Mouse (Mus musculus): ENCODE data around the gene Vamp3.

Vamp3 gene

GRCm38 (mm10) chr4:151057347-151058321 is at the start of gene Vamp3:
Gene Vamp3, minus strand, starts transcription at chr4:151057963.
- DNase-seq (ENCODE audit: low spot score) = peak; percentile 98

GRCm38 (mm10) chr4:151106468-151106867 is 48.7 kb upstream of the Vamp3 start:
- no peak for DNase-seq (ENCODE audit: low spot score)

- DNase-seq (ENCODE audit: low spot score) = no peak
Observed at GRCm38 (mm10) chr4:151105886-151106285, 48.1 kb upstream of the Vamp3 start.

GRCm38 (mm10) chr4:151104147-151104546 is 46.4 kb upstream of the Vamp3 start:
- no peak for DNase-seq (ENCODE audit: low spot score)

- no peak for DNase-seq (ENCODE audit: low spot score)
Observed at GRCm38 (mm10) chr4:151103646-151104045, 45.9 kb upstream of the Vamp3 start.

- DNase-seq (ENCODE audit: low spot score) = no peak
Observed at GRCm38 (mm10) chr4:151097104-151097438, 39.3 kb upstream of the Vamp3 start.

- no peak for DNase-seq (ENCODE audit: low spot score)
Observed at GRCm38 (mm10) chr4:151096334-151097103, 38.8 kb upstream of the Vamp3 start.

- peak; percentile 9 for DNase-seq (ENCODE audit: low spot score)
Observed at GRCm38 (mm10) chr4:151095207-151095606, 37.4 kb upstream of the Vamp3 start.

GRCm38 (mm10) chr4:151089270-151089669 is 31.5 kb upstream of the Vamp3 start, which contains the start of gene Gm13090:
Gene Gm13090, plus strand, starts transcription at chr4:151089570.
- DNase-seq (ENCODE audit: low spot score) = no peak

GRCm38 (mm10) chr4:151088819-151089218 is 31.1 kb upstream of the Vamp3 start:
- no peak for DNase-seq (ENCODE audit: low spot score)

- DNase-seq (ENCODE audit: low spot score) = no peak
Observed at GRCm38 (mm10) chr4:151087358-151087757, 29.6 kb upstream of the Vamp3 start.

GRCm38 (mm10) chr4:151083027-151083426 is 25.3 kb upstream of the Vamp3 start:
- DNase-seq (ENCODE audit: low spot score) = no peak

GRCm38 (mm10) chr4:151081977-151082376 is 24.2 kb upstream of the Vamp3 start:
- DNase-seq (ENCODE audit: low spot score) = no peak

GRCm38 (mm10) chr4:151081355-151081754 is 23.6 kb upstream of the Vamp3 start:
- no peak for DNase-seq (ENCODE audit: low spot score)

- no peak for DNase-seq (ENCODE audit: low spot score)
Observed at GRCm38 (mm10) chr4:151074817-151075216, 17.1 kb upstream of the Vamp3 start.

- peak; percentile 48 for DNase-seq (ENCODE audit: low spot score)
Observed at GRCm38 (mm10) chr4:151073108-151073744, 15.5 kb upstream of the Vamp3 start.

GRCm38 (mm10) chr4:151070962-151071361 is 13.2 kb upstream of the Vamp3 start:
- DNase-seq (ENCODE audit: low spot score) = no peak

- DNase-seq (ENCODE audit: low spot score) = no peak
Observed at GRCm38 (mm10) chr4:151068751-151069150, 11.0 kb upstream of the Vamp3 start.

GRCm38 (mm10) chr4:151059566-151059965 is 1.8 kb upstream of the Vamp3 start:
- no peak for DNase-seq (ENCODE audit: low spot score)

GRCm38 (mm10) chr4:151058634-151059033 is 871 bp upstream of the Vamp3 start:
- no peak for DNase-seq (ENCODE audit: low spot score)

- DNase-seq (ENCODE audit: low spot score) = no peak
Observed at GRCm38 (mm10) chr4:151051162-151051561, 6.6 kb downstream of the Vamp3 start.

- DNase-seq (ENCODE audit: low spot score) = no peak
Observed at GRCm38 (mm10) chr4:151046524-151046923, 11.2 kb downstream of the Vamp3 start.

Data from T-cell, adult 2 months (primary cell).